Mouse (Mus musculus) CD4-positive, CD25-positive, alpha-beta regulatory T cell, adult 2 months (primary cell): Measurements from ENCODE around the gene Mycbp.
"Not testable (repeated sequence)": the region's sequence is repeated elsewhere in the genome, so short reads cannot be mapped to it uniquely, and the experiment has no call there.

Experiments
- DNase-seq: peaks from one replicate; pipeline ENCODE4 v3.0.0-alpha.2; 2012; ENCODE audit warnings: low read depth, low spot score

The Mycbp gene

DNA sequence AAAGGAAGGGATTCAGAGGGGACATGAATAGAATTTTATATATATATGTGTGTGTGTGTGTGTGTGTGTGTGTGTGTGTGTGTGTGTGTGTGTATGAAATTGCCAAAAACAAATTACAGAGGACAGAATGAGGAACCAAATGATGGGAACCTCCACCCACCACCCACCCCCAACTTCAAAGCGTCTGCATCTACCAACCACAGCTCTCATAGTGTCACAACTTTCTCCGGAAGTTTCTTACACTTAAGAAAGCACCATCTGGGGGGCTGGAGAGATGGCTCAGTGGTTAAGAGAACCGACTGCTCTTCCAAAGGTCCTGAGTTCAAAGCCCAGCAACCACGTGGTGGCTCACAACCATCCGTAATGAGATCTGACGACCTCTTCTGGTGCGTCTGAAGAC lies 36.2 kb downstream of the Mycbp start:
- DNase-seq, result not testable (repeated sequence)

DNA sequence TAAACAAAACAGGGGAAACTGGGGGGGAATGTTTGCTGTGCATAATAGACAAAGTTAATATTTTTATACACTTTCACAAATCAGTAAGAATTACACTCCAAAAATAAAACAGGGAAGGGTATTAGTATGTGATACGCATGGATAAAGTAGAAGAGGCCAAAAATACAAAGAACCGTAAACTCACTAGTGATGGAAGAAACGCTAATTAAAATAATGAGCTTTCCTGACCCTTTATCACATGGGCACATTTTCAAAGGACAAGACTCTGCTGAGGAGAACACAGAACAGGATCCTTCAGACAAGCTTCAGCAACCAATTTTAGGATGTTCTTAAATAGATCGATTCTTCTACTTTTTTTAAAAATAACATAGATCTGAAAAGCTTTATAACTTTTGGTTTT lies 42.1 kb downstream of the Mycbp start:
- DNase-seq, result no peak

DNA sequence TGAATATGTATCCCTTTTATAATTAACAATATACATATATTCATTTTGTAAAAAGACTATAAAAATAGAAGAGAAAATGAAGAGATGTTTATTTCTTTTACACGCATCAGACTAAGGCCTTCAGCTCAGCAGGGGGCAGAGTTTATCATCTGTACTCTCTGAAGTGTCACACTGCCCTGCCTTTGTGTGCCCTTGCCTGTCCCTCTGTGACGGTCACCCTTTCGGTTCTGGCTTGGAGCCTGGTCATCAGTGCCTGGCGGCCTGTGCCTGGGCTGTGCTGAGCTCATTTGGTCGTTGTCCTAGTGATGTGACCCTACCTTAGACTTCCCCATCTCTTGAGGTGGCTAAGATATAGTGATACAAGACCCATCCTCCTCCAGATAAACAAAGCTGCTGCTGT lies 42.5 kb downstream of the Mycbp start:
- no peak for DNase-seq

DNA sequence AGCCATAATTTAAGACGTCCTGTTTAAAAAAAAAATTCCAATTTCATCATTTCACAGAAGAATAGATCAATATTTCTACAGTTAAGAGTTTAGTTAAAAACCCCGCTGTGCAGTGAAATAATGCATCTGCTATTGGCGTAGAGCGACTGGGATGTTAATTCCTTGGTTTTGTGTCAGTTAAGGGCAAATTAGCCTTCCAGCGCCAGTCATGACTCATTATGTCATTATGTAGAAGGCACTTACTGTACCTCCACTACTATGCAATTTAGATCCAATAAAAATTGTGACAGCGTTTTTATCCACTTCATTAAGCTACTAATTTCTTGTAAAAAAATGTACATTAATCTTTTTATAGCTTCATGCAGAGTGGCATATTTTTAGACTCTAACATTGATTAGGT lies 44.3 kb downstream of the Mycbp start:
- no peak for DNase-seq

DNA sequence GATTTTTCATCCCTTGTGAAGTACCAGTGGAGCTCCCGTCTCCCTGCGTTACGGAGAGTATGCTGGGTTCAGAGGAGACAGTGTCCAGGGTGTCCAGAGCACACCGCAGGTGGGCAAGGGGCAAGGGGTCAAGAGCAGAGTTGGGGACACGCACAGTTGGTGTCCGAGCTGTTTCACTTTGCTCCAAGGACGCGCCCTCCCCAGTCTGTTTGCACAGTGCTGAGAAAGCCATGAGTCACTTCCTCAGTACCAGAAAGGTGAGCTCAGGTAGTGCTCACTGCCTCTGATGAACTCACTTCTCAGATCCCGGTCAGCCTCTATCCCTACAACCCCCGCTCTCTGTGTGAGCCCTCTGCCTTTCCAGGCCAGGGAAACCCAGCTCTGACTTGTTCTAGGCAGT lies 45.0 kb downstream of the Mycbp start:
- DNase-seq, result no peak

DNA sequence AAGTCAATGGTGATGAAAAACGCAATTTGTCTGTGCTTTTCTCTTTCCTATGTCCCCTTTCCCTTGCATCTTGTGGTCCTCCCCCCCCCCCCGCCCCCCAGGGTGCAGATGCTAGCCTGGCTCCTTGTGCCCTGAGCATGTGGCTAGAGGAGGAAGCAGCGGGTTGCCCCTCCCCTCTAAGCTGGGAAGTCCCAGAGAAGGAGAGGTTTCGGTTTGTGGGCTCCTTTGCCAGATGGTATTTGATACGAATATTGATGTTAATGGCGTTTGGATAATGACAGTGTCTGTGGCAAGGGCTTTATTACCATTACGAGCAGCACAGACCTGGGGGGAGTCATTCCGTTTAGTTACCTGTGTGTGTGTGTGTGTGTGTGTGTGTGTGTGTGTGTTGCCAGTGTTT lies 47.4 kb downstream of the Mycbp start:
- peak; percentile 38 for DNase-seq

DNA sequence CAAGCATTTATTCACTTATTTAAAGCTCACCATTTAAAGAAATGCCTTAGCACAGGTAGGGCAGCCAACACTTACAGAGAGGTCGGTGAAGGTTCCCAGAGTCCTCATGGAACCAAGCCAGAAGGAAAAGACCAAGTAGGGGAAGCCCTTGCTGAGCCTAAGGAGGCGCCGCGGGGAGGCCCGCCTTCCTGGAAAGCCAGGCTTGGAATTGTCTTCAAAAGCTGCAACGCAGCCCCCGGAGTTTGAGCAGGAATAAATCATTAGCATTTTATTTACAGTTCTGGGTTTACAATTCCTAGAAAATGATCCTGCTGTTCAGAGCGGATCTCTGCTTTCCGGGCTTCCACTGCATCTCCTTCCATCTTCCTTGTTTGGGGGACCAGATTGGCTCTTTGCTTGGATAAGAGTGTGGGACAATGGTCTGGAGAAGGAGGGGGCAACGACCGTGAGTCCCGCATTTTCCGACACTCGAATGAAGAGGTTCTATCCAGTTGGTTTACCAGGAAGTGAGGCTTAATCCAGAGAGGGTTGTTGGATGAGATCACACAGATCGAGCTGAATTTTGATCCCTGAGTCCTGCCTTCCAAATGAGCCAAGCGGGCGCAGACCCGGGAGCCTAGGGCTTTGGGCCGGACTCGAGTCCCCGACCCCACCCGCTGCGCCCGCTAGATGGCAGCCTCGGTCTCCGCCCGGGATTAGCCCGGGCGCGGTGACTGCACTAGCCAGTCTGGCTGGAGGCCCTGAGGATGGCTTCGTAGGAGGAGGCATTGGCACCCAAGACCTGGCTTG lies 52.3 kb downstream of the Mycbp start:
- peak; percentile 62 for DNase-seq

DNA sequence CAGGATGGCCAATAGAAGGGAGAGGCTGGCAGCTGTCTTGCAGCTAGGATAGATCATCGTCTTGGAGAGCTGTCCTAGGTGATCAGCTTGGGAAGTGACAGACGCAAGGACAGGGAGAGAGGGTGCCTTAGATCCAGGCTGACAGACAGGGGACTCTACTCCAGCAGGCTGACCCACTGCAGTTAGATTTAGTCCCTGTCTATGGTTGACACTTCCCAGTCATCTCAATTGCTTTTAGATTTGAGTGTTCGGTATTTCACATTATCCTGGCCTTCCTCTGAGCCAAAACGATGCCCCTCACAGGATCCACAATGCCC lies 52.8 kb downstream of the Mycbp start:
- no peak for DNase-seq

DNA sequence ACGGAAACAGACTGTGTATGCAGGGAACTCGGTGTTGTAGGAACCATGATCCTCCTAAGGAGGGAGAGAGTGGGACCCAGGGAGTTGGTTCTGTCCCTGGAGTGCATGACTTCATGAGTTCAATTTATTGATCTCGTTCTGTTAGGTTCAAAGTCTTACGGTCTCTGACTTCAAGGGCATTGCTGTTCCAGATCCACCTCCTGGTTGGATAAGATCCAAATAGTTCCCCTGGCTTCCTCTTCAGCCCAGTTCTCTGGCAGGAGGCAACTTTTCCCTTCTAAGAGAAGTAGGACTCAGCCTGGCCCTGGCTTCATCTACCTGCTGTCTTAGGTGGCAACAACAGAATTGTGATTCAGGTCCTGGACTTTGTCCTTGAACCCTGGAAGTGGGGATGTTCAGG lies 53.3 kb downstream of the Mycbp start:
- DNase-seq, result no peak

DNA sequence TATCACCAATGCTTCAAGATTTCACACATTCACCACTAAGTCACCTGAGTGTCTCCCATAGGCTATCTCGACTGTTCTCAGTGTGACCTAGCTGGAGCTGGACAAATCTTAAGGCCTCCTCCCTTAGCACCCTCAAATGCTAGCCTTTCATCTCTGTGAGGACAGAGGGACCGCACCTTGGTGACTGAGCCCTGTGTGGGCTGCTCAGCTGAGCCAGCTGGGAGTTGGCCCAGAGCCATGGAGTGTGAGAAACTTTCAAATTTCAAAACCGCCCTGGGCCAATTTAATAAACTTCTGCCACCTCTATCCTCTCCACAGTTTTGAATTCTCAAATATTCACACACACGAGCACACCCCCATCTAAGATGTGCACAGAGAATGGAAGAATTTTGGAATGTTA lies 56.3 kb downstream of the Mycbp start:
- no peak for DNase-seq
